Mouse (Mus musculus) limb, embryonic 14.5 days (tissue): ENCODE data around the gene Dcp1a. TPM values are rescaled to one million over a fixed set of nuclear protein-coding genes. Genes with fewer than 3 reads are reported as not detected.
A peak's percentile ranks its signal among the peaks of the same experiment; 100 is the strongest.

ENCODE experiments used
- ATAC-seq: fragments of 200-750 bp; cut with Nextera tagmentation; 2 replicates; pipeline ENCODE4 v1.8.0; 2017; ENCODE audit warnings: low read depth, moderate number of reproducible peaks, moderate TSS enrichment; ENCODE audit not compliant: low FRiP score
- DNase-seq: peaks from one replicate; pipeline ENCODE4 v3.0.0-alpha.2; 2015; ENCODE audit warnings: low spot score
- H3K27ac ChIP-seq: fragments of 300-500 bp; sonication (generic); replicated peaks from 2 replicates; pipeline ENCODE4 v1.5.1; 2014; ENCODE audit warnings: low read depth, mild to moderate bottlenecking, low read length, moderate library complexity, mixed read lengths
- H3K27me3 ChIP-seq: fragments of 300-500 bp; sonication (generic); 2 replicates; pipeline ENCODE4 v1.6.1; 2014; ENCODE audit warnings: low read length, mixed read lengths; ENCODE audit not compliant: control insufficient read depth, insufficient read depth
- H3K36me3 ChIP-seq: fragments of 300-500 bp; sonication (generic); 2 replicates; pipeline ENCODE4 v1.6.1; 2014; ENCODE audit warnings: mild to moderate bottlenecking, low read length, moderate library complexity, mixed read lengths; ENCODE audit not compliant: control insufficient read depth, insufficient read depth
- H3K4me1 ChIP-seq: fragments of 300-500 bp; sonication (generic); 2 replicates; pipeline ENCODE4 v1.6.1; 2014; ENCODE audit warnings: antibody characterized with exemption, low read length, mixed read lengths; ENCODE audit not compliant: control insufficient read depth, insufficient read depth
- H3K4me2 ChIP-seq: fragments of 300-500 bp; sonication (generic); replicated peaks from 2 replicates; pipeline ENCODE4 v1.6.1; 2014; ENCODE audit warnings: low read depth, mild to moderate bottlenecking, low read length, moderate library complexity; ENCODE audit not compliant: severe bottlenecking
- H3K4me3 ChIP-seq: fragments of 300-500 bp; sonication (generic); replicated peaks from 2 replicates; pipeline ENCODE4 v1.5.1; 2014; ENCODE audit warnings: low read length
- H3K9ac ChIP-seq: fragments of 300-500 bp; sonication (generic); 2 replicates; pipeline ENCODE4 v1.6.1; 2014; ENCODE audit warnings: mild to moderate bottlenecking, low read depth, low read length, moderate library complexity; ENCODE audit not compliant: severe bottlenecking
- H3K9me3 ChIP-seq: fragments of 300-500 bp; sonication (generic); 2 replicates; pipeline ENCODE4 v1.6.1; 2016; ENCODE audit warnings: low read length; ENCODE audit not compliant: control insufficient read depth
- POLR2A ChIP-seq: fragments of 200-500 bp; IDR thresholded peaks from 2 replicates; pipeline ENCODE4 v1.8.0; 2012; ENCODE audit warnings: inconsistent platforms, mild to moderate bottlenecking, moderate library complexity, borderline replicate concordance; ENCODE audit not compliant: insufficient read depth, insufficient read length; ENCODE audit errors: extremely low read depth
- WGBS: fragments of 180-500 bp; shearing (Covaris S2); extraction: QIAGEN DNeasy Blood & Tissue Kit; methylation state at CpG from one replicate; pipeline ENCODE4 v1.1.7; 2014; 5-methylcytosine and 5-hydroxymethylcytosine counted together
- polyA plus RNA-seq, 2 experiments: library from polyadenylated mRNA; depleted of rRNA in 1 of 2; stranded (reverse) in 1 of 2; unstranded in 1 of 2; fragments of >200 nt; fragmentation: Nextera tagmentation in 1 of 2; extraction: Ambion mirVana in 1 of 2; gene quantifications; 2 replicates each; pipeline versions ENCODE4 v1.2.1 to v1.2.3; 2012 to 2014

Gene Dcp1a
- polyA plus RNA-seq (2012; rRNA removed) (40.5 and 59.1 TPM in 2 replicates), polyA plus RNA-seq (2014; fragmentation: Nextera tagmentation; extraction: Ambion mirVana) (24.8 and 28.7 TPM in 2 replicates)

GRCm38 (mm10) chr14:30479361-30479948 is at the start of gene Dcp1a:
Gene Dcp1a (plus strand): TSS chr14:30479535.
- Histone ChIP-seq H3K9ac (peak within 1 kb of the TSS; percentile 87), H3K4me1 (peaks cover 10% of the 10 kb centered on the region), H3K9me3 (no peaks in the 10 kb centered on the region), H3K36me3 (peaks cover 24% of the 10 kb centered on the region), H3K4me2 (peak within 1 kb of the TSS; percentile 69), H3K4me3 (peak within 1 kb of the TSS; percentile 95), H3K27ac (peak within 1 kb of the TSS; percentile 80), H3K27me3 (no peaks in the 10 kb centered on the region)
- peak; percentile 73; the same call in 1 of the 2 replicates for TF ChIP-seq POLR2A
- ATAC-seq: peak; percentile 99
- whole genome bisulfite sequencing: 0% methylated on average over 39 of the region's 39 CpGs
- peak; percentile 97 for DNase-seq

- H3K27ac ChIP-seq: no peak overlapping the region
- H3K4me1 ChIP-seq: peaks cover 6% of the 10 kb centered on the region
- no peak overlapping the region for H3K4me2 ChIP-seq
- DNase-seq (no peak), ATAC-seq (no peak)
- 61% methylated on average over 9 of the region's 9 CpGs for WGBS
- TF ChIP-seq POLR2A: no peak
- no peaks in the 10 kb centered on the region for H3K27me3 ChIP-seq
- H3K9ac ChIP-seq: no peak overlapping the region
- H3K9me3 ChIP-seq: no peaks in the 10 kb centered on the region
- no peak overlapping the region for H3K4me3 ChIP-seq
- no peaks in the 10 kb centered on the region for H3K36me3 ChIP-seq
These were observed 49.7 kb upstream of the Dcp1a start for GRCm38 (mm10) chr14:30429606-30430005.

- TF ChIP-seq POLR2A: no peak
- Histone ChIP-seq H3K36me3 (no peaks in the 10 kb centered on the region), H3K4me2 (no peak overlapping the region), H3K4me3 (no peak overlapping the region), H3K27me3 (no peaks in the 10 kb centered on the region), H3K27ac (no peak overlapping the region), H3K9me3 (no peaks in the 10 kb centered on the region), H3K9ac (no peak overlapping the region), H3K4me1 (peaks cover 6% of the 10 kb centered on the region)
- ATAC-seq: no peak
- DNase-seq: no peak
- WGBS: 89% methylated on average over 9 of the region's 9 CpGs
These were observed 49.3 kb upstream of the Dcp1a start for GRCm38 (mm10) chr14:30430026-30430425.

- H3K4me1 ChIP-seq: peaks cover 6% of the 10 kb centered on the region
- TF ChIP-seq POLR2A: no peak
- H3K4me2 ChIP-seq: no peak overlapping the region
- no peak overlapping the region for H3K9ac ChIP-seq
- no peak overlapping the region for H3K4me3 ChIP-seq
- ATAC-seq: no peak
- H3K36me3 ChIP-seq: no peaks in the 10 kb centered on the region
- 70% methylated on average over 5 of the region's 5 CpGs for WGBS
- no peak for DNase-seq
- H3K9me3 ChIP-seq: no peaks in the 10 kb centered on the region
- no peak overlapping the region for H3K27ac ChIP-seq
- H3K27me3 ChIP-seq: no peaks in the 10 kb centered on the region
These were observed 48.9 kb upstream of the Dcp1a start for GRCm38 (mm10) chr14:30430446-30430845.

GRCm38 (mm10) chr14:30435316-30435715 is 44.0 kb upstream of the Dcp1a start:
- H3K9ac ChIP-seq: no peak overlapping the region
- no peak for ATAC-seq
- H3K27ac ChIP-seq: no peak overlapping the region
- 92% methylated on average over 5 of the region's 5 CpGs for WGBS
- no peak overlapping the region for H3K4me2 ChIP-seq
- H3K36me3 ChIP-seq: no peaks in the 10 kb centered on the region
- H3K27me3 ChIP-seq: no peaks in the 10 kb centered on the region
- no peak for DNase-seq
- no peak for TF ChIP-seq POLR2A
- no peak overlapping the region for H3K4me3 ChIP-seq
- no peaks in the 10 kb centered on the region for H3K4me1 ChIP-seq
- H3K9me3 ChIP-seq: no peaks in the 10 kb centered on the region
